Mouse (Mus musculus): ENCODE measurements at regions not wholly inside any gene's neighbourhood (a gene's known extent, or its start where the extent isn't known, plus 50 kb on each side); places are given as distances from the start of the nearest gene placed in this dataset.
"Not testable (repeated sequence)": the region's sequence is repeated elsewhere in the genome, so short reads cannot be mapped to it uniquely, and the experiment has no call there.

- DNase-seq (ENCODE audit: low spot score) = no peak
Observed at GRCm38 (mm10) chr14:54148626-54149025, 105.3 kb downstream of the Dad1 start.

GRCm38 (mm10) chr14:54148121-54148520 is 105.8 kb downstream of the Dad1 start:
- DNase-seq (ENCODE audit: low spot score) = no peak

GRCm38 (mm10) chr14:54147546-54147945 is 106.4 kb downstream of the Dad1 start:
- no peak for DNase-seq (ENCODE audit: low spot score)

- no peak for DNase-seq (ENCODE audit: low spot score)
Observed at GRCm38 (mm10) chr14:54145743-54146741, 107.9 kb downstream of the Dad1 start.

- no peak for DNase-seq (ENCODE audit: low spot score)
Observed at GRCm38 (mm10) chr14:54143828-54144227, 110.1 kb downstream of the Dad1 start.

- DNase-seq (ENCODE audit: low spot score) = no peak
Observed at GRCm38 (mm10) chr14:54138288-54138687, 115.6 kb downstream of the Dad1 start.

- no peak for DNase-seq (ENCODE audit: low spot score)
Observed at GRCm38 (mm10) chr14:54136538-54136937, 117.4 kb downstream of the Dad1 start.

GRCm38 (mm10) chr14:54128334-54128733 is 125.6 kb downstream of the Dad1 start:
- DNase-seq (ENCODE audit: low spot score) = no peak

- no peak for DNase-seq (ENCODE audit: low spot score)
Observed at GRCm38 (mm10) chr14:54125510-54125909, 128.4 kb downstream of the Dad1 start.

- no peak for DNase-seq (ENCODE audit: low spot score)
Observed at GRCm38 (mm10) chr14:54121973-54122372, 131.9 kb downstream of the Dad1 start.

GRCm38 (mm10) chr14:54121340-54121739 is 132.6 kb downstream of the Dad1 start:
- DNase-seq (ENCODE audit: low spot score) = no peak

- DNase-seq (ENCODE audit: low spot score) = no peak
Observed at GRCm38 (mm10) chr14:54120194-54120593, 133.7 kb downstream of the Dad1 start.

- DNase-seq (ENCODE audit: low spot score) = not testable (repeated sequence)
Observed at GRCm38 (mm10) chr14:54117607-54118006, 136.3 kb downstream of the Dad1 start.

- no peak for DNase-seq (ENCODE audit: low spot score)
Observed at GRCm38 (mm10) chr14:54113216-54113615, 140.7 kb downstream of the Dad1 start.

- DNase-seq (ENCODE audit: low spot score) = no peak
Observed at GRCm38 (mm10) chr14:54110971-54111370, 142.9 kb downstream of the Dad1 start.

GRCm38 (mm10) chr14:54109129-54109528 is 144.8 kb downstream of the Dad1 start:
- no peak for DNase-seq (ENCODE audit: low spot score)

GRCm38 (mm10) chr14:54108311-54109074 is 145.4 kb downstream of the Dad1 start:
- DNase-seq (ENCODE audit: low spot score) = peak; percentile 11

- DNase-seq (ENCODE audit: low spot score) = no peak
Observed at GRCm38 (mm10) chr14:54107204-54107796, 146.6 kb downstream of the Dad1 start.

GRCm38 (mm10) chr14:54104243-54104642 is 149.7 kb downstream of the Dad1 start:
- no peak for DNase-seq (ENCODE audit: low spot score)

- DNase-seq (ENCODE audit: low spot score) = no peak
Observed at GRCm38 (mm10) chr14:54103541-54103940, 150.4 kb downstream of the Dad1 start.

- DNase-seq (ENCODE audit: low spot score) = no peak
Observed at GRCm38 (mm10) chr14:54103115-54103514, 150.8 kb downstream of the Dad1 start.

GRCm38 (mm10) chr14:54101775-54102174 is 152.1 kb downstream of the Dad1 start:
- no peak for DNase-seq (ENCODE audit: low spot score)
